Mouse (Mus musculus): ENCODE measurements around the gene Rps18.
"Not testable (repeated sequence)": the region's sequence is repeated elsewhere in the genome, so short reads cannot be mapped to it uniquely, and the experiment has no call there.

The Rps18 gene

GRCm38 (mm10) chr17:33904835-33905234, 51.0 kb downstream of the Rps18 start, which contains the start of gene Platr17:
Platr17 (plus strand) TSS chr17:33905135.
- DNase-seq (ENCODE audit: low spot score), result not testable (repeated sequence)

GRCm38 (mm10) chr17:33903911-33904651, 51.7 kb downstream of the Rps18 start:
- DNase-seq (ENCODE audit: low spot score), result not testable (repeated sequence)

GRCm38 (mm10) chr17:33902491-33902890, 53.3 kb downstream of the Rps18 start:
- no peak for DNase-seq (ENCODE audit: low spot score)

GRCm38 (mm10) chr17:33902079-33902478, 53.7 kb downstream of the Rps18 start:
- no peak for DNase-seq (ENCODE audit: low spot score)

All from urinary bladder, postnatal 25 days (tissue).